Mouse (Mus musculus): ENCODE results near the gene Tmprss7.

Gene Tmprss7

DNA sequence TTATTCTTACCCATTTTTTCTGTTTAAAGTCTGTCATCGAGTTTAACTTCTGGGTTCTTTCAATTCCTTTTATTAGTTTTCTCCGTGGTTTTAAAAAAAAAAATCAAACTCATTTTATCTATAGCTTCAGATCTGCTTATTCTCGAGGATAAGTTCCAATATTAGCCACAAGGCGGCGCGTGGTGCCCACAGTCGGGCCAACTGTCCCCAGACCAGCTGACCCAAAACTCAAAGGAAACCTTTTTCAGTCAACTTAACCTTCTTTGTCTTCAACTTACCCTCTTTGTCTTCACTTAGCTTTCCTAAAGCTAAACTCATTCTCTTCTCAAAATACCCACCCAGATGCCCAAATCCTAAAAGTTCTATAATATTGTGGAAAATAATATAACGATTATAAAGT lies 8.6 kb downstream of the Tmprss7 start:
- DNase-seq = peak; percentile 87

GRCm38 (mm10) chr16:45676462-45676861 lies 17.0 kb downstream of the Tmprss7 start:
- no peak for DNase-seq

GRCm38 (mm10) chr16:45670005-45670404 lies 23.5 kb downstream of the Tmprss7 start:
- DNase-seq = no peak

DNA sequence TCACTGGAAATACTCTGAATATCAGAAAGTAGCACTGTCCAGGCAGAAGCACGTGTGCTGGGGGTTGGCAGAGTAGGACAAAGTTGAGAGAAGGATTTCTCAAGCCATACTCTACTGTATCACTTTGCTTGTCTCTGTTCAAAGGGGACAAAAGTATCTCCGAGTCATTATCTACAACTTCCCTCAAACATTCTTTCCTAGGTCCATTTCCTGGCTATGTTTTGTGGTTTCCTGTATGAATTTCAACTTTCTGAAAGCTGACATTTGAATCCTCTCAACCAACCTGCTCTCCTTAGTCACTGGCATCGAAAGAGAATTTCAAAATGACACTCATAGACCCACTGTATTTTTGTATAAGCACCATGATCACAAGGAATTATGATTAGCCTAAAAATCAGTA lies 25.3 kb downstream of the Tmprss7 start:
- no peak for DNase-seq

- no peak for DNase-seq
These were observed 27.3 kb downstream of the Tmprss7 start for GRCm38 (mm10) chr16:45666136-45666535.

DNA sequence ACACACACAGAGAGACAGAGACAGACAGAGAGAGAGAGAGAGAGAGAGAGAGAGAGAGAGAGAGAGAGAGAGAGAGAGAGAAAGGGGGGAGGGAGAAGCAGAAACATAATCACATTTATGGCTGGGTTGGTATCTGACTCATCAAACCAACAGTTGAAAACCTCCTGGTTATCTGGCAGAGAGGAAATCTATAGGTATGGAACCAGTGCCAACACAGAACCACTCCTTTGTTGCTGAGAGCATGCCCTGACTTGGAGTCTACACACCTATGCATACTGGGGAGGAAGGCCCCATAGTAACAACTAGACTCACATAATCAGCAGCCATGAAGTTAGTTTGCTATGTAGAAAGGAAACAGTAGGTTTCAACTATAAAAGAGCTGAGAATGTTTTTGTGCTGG lies 31.1 kb downstream of the Tmprss7 start:
- DNase-seq = no peak

GRCm38 (mm10) chr16:45659596-45659995 lies 33.9 kb downstream of the Tmprss7 start:
- DNase-seq = peak; percentile 48

GRCm38 (mm10) chr16:45658248-45658647 lies 35.2 kb downstream of the Tmprss7 start:
- no peak for DNase-seq

- no peak for DNase-seq
These were observed 35.8 kb downstream of the Tmprss7 start for GRCm38 (mm10) chr16:45657574-45658159.

GRCm38 (mm10) chr16:45654465-45654864 lies 39.0 kb downstream of the Tmprss7 start:
- DNase-seq = no peak

DNA sequence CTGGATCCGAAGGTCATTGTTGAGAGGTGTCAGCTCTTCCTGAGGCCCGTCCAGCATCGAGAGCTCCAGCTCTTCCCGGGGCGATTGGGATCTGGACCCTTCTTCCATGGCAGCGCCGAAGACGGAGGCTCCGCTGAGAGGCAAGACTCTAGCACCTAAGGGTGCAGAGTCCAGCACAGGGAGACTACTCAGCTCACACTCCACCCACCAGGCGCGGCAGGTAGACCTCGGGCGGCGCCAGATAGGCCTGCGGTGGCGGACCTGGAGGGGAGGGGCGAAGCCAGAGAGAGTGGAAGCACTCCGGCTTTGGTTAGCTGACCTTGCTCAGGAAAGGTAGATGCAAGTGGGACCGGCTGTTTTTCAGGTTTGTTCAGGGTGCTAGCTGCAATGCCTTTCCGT lies 39.5 kb downstream of the Tmprss7 start, which contains the start of gene BC016579:
TSS of gene BC016579 (minus strand) at position 135 of the 399 bp plus-strand sequence.
- no peak for DNase-seq

DNA sequence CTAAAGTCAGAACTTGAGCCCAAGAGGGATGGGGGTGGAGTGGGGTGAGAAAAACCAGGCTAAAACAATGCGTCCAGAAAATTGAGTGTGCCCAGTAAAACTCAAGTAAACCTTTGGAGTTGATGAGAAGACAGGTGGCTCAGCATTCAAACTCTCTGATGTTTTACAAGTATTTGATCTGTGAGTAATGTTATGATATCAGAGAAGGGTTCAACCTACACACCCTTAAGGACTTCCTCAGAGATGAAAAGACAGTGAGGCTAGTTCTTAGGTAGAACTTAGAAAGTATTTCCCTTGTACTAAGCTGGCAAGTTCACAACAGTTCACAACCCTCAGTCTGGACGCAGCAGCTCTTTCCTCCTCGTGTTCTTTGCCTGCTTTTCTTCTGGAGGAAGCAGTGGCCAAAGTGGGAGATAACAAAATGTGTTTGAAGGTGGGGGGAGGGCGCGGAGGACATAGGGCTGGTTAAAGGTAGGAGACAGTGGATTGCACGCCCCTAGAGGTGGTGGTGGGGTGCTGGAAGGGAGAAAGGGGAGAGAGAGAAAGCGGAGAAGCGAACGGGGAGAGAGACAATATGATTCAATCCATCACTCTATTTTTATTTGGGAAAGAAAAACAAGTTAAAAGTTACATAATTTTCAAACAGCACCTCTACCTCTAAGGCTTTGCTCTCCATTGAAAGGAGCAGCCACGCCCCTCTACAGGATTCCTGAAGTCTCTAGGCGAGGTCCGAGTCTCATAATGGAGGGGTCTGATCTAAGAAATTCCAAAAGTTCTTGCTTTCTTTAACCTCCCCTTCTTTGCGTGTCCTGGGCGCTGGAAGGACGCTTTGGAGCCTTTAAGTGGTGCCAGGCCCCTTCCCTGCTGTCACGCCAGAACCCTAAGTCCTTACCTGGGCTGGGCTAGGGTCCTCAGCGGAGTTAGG lies 40.2 kb downstream of the Tmprss7 start:
- no peak for DNase-seq

DNA sequence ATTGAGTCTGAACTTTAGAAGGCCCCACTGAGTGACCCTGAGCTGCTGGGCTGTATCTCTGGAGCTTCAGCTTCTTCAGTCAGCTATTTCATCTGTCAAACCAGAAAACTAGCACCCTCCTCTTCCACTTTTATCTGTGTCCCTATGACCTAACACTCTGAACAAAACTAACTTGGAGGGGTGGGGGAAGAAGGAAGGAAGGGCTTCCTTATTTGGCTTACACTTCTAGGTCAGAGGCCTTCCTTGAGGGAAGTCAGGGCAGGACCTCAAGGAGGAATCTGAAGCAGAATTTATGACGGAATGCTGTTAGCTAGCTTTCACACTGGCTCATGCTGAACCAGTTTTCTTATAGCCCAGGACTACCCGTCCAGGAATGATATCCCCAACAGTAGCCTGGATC lies 42.0 kb downstream of the Tmprss7 start:
- no peak for DNase-seq

DNA sequence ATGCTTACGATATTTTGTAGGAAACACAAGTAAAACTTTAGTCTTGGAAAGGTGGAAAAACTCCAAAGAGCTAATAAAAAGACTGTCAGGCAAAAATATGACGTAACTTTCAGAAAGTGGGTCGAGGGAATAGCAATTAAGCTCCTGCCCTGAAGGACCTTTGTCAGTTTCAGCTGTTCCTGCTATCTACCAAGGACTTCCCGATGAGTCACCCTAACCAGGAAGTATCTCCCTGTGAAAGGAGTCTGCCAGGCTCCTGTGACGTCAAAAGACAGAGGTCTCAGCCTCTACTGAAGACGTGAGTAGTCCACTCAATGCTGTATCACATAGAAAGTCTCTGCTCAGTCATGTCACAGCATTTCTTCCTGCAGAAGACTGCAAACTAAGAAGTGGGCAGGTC lies 49.1 kb downstream of the Tmprss7 start:
- no peak for DNase-seq

DNA sequence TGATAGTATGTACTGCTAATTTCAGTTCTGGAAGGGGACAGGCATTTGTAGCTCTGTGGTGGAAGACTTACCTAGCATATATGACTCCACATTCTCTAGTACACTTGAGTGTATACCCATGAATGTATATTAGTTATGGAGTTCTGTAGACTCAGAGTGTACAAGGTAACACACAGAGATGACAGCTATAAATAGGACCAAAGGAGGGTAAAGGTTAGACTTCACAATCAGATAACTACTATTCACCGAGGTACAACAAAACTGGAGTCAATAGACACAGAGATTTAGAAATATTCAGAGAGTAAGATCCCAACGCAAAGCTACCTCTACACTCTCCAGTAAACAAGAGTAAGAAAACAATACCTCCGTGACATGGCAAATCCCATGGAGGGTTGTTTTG lies 49.5 kb downstream of the Tmprss7 start:
- DNase-seq = no peak

- no peak for DNase-seq
These were observed 52.2 kb downstream of the Tmprss7 start for GRCm38 (mm10) chr16:45641301-45641700.

DNA sequence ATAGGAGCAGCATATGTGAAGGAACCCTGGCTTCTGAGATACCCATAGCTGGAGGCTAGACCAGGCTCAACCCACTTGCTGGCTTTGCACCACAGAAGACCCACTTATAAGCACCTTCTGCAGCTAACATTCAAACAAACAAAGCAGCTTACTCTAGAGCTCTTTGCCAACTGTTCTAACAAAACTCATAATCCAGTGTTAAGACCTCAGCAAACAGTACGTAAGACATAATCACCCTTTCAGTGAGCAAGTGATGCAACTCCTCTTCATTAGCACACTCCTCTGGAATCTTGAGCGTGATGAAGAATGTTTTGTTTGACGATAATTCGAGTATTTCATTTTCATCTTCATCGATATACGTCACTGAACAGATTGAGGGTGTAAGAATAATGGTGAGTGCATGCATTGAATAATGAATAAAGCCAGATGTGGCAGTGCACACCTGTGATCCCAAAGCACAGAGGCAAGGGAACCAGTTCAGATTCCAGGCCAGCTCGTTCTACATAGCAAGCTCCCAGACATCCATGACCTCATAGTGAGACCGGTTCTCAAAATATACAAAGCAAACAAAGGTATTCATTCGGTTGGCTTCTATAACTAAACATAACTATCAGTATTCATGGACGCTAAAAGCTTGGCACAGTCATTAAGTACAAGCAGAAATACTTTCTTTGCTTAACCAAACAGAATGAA lies 53.2 kb downstream of the Tmprss7 start:
- no peak for DNase-seq

DNA sequence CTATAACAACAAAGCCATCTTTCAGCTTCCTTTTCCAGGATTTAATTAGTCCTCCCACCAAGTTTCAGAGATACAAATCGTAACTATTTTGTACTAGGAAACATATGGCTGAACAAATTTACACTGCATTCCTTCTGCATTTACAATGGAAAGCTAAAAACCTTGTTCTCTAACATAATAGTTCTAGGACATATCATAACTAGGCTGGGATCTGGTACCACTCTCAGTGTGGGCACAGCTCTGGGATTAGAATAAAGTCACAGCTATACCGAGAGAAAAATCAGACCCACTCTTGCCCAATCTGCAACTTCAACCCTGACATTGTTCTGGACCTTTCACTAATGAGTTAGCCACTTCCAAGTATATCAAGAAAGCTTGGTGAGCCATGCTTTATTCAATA lies 57.6 kb downstream of the Tmprss7 start:
- DNase-seq = no peak

- no peak for DNase-seq
These were observed 61.0 kb downstream of the Tmprss7 start for GRCm38 (mm10) chr16:45632420-45632819.

- DNase-seq = peak; percentile 73
These were observed 63.0 kb downstream of the Tmprss7 start for GRCm38 (mm10) chr16:45630347-45630960.

GRCm38 (mm10) chr16:45629497-45630105 lies 63.9 kb downstream of the Tmprss7 start:
- DNase-seq = no peak

DNA sequence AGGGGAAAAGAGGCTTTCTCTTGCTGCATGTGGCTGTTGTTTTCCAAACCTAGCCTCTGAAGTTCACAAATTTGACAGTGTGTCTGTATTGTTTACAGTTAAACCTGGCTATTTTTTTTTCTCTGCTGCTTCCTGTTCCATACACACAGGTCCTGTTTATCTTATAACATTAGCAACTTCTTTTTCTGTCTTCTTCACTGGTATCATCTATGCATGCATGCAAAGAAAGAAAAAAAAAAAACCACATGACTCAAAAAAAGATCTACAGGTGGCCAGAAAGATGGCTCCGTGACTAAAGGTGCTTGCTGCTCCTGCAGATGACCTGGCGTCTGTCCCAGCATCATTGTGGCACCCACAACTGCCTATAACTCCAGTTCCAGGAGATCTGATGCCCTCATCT lies 68.1 kb downstream of the Tmprss7 start:
- no peak for DNase-seq

GRCm38 (mm10) chr16:45624791-45625190 lies 68.7 kb downstream of the Tmprss7 start:
- no peak for DNase-seq

All from cerebellum, adult 8-10 months (tissue).